Mouse (Mus musculus) mouse embryonic stem cell (cell line): ENCODE data around the gene Scfd2.

Experiments
- in situ Hi-C, 2 experiments: fragments of 300-500 bp; cut with MboI; formaldehyde crosslinking; loops; 1 replicate in 1 of 2; 3 replicates in 1 of 2; pipeline ENCODE4 v1.14.3; 2019 to 2020; ENCODE audit warnings: low sequenced_read_pairs in 2 of 2, low pct_unique_long_range_greater_than_20kb in 1 of 2, mixed read lengths in 1 of 2; ENCODE audit not compliant: unreplicated experiment in 1 of 2

The Scfd2 gene

DNA sequence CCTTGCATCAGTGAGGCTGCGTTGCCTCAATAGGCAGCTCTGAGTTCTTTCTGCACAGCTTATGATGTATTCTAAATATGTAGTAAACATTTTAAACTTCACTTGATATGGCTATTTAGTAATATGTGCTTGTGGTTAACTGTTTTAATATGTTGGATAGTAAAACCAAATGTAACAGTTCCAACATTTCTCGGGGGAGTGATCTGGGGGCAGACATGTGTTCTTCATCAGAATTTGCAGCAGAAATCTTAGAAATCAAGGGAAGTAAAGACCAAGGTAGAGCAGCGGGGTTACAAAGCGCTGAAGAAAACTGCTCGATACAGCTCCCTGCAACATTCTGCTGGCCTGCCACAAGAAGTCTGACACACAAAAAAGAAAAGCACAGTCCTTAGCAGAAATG, 140.2 kb downstream of the Scfd2 start:
- in situ Hi-C loops = no loop called here

DNA sequence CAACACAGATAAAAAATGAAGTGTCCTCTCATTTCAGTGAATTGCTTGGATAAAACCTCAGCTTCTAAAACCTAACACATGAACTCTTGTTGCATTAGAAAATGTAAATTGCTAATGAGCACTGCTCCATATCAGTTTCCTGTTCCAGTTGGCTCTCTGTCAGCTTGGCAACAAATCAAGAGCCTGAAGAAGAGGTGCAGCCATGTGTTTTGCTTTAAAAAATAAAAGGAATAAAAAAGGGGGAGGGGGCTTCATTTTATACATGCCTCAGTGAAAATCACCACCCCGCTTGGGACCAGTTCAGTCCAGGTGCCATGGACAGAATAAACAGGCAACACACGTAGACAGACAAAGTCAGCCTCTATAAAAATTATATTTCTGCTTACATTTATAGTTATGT, 142.7 kb downstream of the Scfd2 start:
- in situ Hi-C loops = no loop called here

DNA sequence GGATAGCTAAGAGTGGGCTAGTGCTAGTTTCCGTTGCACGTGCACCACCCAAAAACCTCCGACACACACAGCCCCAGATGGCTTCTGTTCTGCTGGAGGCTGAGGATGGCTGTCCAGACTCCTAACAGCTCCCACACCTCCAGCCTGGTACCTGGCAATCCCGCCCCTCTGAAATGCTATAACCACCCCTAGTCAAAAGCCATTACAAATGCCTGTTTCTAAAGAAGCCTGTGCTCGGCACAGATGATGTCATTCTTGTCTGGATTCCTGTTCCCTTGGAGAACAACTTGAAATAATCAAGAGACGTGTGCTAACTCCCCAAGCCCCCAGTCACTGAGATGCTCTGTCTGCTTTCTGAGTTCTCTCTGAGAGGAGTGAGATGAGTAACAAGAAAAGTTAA, 143.5 kb downstream of the Scfd2 start:
- in situ Hi-C loops = no loop called here

DNA sequence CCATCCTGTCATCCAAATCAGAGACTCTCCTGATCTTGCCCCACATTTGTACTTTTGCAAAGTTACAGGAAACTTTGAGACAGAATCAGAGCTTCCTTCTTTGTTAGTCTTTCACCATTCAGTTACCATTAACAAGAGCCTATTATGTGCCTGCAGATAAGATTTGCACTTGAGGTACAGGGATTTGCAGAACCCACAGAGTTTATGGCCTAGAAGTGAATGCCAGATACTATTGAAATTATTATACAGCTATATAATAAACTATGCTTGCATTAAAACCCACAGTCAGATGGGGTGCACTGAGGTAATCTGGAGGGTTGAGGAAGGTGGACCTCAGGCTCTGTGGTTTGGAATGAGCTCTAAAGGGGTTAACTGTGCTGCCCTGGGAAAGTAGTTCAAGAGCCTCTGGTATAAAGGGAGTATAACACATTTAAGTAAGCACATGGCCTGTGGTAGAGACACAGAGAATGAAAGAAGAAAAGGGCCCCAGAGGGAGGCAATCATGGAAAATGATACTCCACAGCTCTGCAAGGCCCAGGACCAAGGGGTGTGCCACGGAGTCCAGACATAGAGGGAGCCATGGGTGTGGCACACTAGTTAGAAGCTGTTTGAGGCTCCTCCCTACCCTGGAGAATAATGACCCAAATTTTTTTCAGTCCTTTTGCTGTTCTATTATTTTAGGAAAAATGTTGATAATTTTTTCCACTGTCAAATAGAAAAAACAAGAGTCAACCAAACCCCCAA, 144.2 kb downstream of the Scfd2 start:
- in situ Hi-C loops = no loop called here

DNA sequence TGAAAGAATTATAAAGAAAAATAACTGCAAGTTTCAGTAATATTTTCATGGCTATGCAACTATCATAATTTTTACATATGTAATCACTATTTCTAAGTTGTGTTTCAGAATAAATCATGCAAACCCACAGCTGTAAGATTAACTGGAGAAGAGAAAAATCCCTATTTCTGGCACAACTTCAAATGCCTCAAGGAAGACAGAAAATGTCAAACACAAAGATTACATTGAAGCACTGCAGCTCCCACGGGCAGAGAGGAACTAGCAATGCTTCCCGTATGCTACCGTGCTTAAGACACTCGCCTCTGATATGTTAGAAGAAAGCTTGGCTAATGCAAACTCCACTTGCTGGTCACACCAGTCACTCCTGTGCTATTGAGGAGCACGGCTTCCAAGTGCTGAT, 151.5 kb downstream of the Scfd2 start:
- in situ Hi-C loops = no loop called here

DNA sequence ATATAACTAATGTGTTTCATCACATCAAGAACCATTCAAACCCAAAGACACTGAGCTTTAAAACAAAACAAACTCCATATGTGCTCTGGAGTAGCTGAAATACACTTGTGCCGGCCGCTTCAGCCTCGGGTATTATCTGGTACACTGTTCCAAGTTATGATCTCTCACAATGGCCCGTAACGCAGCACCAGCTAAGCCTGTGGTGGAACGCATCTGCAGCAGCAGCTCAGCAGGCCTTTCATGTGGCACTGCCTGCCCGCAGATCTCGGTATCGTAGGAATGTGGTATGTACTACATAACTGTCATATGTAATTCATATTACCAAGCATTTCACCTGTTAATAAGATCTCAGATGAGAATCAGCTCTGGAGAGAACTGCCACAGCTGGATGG, 164.9 kb downstream of the Scfd2 start:
- in situ Hi-C loops = no loop called here

DNA sequence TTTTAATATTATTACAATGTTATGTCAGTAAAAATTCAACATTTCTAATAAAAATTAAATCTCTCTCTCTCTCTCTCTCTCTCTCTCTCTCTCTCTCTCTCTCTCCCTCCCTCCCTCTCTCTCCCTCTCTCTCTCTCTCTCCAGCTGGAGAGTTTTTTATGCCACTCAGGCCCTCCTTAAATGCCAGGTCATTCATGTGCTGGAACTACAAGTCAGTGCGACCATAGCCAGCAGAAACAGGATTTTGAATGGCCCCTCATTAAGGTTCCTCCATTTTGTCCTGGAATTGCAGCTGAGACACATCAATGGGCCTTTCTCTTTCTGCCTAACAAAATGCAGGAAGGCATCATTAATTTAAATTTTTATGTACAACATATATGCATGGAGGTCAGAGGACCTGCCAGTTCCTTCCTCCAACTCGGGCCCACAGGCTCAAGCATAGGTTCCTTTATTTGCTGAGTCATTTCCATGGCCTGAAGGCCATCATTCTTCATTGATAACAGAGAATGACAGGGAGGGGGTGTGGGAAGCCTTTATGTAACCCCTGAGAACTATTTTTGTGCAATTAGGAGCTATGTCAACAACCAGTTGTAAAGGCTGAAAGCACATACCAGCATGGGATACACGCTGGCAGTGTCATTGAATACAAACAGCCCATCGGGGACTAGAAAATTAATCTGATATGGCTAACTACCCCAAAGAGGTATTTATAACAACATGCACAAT, 165.4 kb downstream of the Scfd2 start:
- in situ Hi-C loops = no loop called here

DNA sequence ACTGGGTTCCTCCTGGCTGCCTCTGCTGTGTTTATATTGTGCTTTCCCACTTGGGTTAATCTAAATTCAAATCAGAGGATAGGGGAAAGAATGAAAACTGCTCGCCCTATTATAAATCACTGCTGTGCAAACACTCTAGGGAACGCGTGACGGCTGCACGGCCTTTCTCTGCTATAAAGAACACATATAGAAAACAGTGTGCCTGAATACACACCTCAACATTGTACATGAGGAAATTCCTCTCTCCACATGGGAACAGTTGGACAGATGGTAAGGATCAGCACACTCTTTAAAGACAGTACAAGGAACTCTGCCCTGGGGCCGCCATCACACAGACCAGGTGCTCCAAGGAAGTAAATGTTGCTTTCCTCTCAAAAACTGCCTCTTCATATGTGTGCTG, 166.2 kb downstream of the Scfd2 start:
- in situ Hi-C loops = no loop called here

DNA sequence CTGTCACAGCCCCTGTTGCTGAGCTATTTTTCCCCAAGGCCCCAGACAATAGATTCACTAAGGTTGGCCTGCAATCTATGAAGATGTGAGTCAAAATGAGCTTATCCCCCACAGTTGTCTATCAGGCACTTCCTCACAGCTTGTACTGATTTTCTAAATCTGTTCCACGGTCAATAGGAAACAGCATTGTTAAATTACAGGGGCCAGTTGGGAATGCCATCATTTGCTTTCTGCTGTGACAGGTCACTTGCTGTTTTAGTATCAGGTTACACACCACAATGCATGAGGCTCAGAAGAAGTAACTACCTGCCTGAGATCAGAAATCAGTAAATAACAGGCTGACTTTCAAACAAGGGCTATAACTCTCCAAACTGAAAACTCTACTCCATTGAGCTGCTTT, 168.3 kb downstream of the Scfd2 start:
- in situ Hi-C loops = no loop called here

DNA sequence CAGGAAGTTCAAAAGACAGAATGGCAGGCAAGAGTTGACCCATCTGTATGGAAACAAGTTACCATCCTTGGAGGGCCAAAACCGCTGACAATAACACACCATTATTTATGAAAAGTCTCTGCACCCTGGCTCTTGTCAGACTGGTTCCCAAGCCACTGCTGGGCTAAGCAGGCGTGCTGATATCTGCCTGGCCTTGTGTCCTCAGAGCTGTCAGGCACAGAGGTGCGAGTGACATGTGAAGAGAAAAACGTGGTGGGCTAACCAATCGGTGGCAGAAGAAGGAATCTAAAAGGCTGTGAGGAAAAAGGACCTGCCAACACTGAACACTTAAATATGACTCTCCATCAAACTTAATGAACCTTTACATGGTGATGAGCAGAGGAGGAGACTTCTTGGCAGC, 170.0 kb downstream of the Scfd2 start:
- in situ Hi-C loops = no loop called here

DNA sequence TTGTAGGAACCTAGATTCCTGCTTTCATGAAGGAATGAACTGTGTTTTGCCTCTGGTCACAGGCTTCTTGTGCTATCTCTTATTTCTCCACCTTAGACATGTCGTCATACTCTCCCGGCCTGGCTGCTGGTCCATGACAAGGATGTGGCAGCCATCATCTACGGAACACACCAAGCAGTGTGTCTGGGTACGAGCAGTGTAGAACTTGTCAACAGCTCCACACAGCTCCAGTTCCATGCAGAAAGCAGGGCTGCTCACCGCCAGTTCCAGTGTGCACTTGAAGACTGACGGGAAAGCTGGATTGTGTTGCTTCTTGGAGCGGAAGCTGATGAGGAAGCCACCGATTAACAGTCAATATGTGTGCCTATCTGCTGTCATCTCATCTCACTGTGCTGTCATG, 173.5 kb downstream of the Scfd2 start:
- in situ Hi-C loops = no loop called here

DNA sequence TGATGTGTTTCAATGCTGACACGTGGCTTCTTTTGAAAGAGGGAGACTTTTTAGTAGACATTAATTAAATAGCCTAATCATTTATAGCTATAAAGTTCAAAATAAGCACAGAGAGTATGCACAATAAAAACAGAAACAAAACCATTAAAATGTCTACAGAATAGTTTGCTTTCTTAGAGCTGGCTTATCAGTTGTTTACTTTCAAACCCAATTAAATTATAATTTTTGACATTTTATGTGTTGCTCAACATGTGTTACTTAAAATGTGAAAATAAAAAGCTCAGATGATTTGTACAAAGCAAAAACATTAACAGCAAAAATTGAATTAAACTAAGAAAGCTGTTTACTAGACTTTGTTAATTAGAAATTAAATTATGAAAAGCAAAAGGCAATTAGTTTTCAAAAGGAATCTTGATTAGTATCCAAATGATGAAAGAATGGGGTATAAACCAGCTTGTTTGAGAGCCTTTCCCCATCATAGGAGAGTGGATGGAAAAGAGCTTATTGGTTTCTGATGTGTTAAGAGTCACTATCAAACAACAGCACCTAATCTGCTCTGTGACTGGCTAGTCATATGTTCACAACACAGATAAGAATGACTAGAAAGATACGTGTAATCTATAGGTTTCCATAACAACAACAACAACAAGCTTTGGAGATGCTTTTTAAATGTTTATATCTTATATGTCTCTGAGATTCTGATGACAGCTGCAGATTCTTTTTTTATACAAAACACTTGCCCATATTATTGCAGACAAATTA, 176.0 kb downstream of the Scfd2 start:
- in situ Hi-C loops = no loop called here

DNA sequence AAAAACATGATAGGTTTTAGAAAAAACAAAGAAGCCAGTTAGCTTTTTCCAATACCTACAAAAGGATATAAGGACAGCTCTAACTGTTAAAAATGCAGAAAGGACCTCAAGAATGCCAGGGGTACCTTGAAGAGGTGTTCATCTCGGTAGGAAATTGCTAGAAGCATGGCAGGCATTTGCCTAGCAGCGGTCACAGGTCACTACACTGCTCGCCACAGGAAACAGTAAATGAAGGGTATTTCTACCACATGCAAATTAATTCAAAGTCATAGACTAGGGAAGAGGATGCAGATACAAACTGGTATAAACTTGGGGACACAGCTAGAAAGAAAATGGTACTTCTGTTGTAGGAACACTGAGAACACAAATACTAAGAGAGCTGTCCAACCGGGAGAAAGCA, 180.7 kb downstream of the Scfd2 start:
- in situ Hi-C loops = no loop called here

DNA sequence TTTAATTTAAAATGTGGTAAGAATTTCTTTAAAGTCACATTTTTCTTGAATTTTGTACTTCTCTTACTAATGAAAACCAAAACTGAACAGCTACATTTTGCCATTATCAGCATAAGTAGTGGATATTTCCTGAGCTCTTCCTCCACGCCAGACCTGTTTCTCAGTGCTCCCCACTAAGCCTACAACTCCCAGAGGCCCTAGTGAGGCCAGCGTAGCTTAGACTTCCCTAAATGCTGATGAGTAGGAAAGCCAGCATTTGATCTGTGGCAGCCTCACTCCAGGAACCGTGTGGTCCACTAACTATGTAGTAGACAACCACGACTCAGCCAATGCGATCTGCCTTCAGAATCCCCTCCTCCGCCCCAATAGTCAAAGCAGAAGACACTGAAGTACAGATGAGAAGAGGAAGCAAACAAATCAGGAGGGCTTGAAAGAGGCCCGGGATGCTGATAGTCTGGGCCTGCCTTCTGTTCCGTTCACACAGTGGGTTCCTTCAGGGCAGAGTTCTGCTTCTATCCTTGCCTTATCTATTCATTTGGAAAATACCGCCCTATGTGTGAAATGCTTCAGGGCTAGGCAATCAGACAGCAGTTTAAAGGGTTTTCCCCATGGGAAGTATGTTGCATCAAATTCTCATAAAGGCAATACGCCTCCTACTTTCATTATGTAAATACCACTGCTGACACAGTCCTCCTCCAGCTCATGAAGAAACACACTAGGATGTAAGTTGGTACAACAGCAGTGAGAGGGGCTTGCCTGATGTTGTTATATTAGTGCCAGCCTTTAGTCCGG, 183.3 kb downstream of the Scfd2 start:
- in situ Hi-C loops = no loop called here

DNA sequence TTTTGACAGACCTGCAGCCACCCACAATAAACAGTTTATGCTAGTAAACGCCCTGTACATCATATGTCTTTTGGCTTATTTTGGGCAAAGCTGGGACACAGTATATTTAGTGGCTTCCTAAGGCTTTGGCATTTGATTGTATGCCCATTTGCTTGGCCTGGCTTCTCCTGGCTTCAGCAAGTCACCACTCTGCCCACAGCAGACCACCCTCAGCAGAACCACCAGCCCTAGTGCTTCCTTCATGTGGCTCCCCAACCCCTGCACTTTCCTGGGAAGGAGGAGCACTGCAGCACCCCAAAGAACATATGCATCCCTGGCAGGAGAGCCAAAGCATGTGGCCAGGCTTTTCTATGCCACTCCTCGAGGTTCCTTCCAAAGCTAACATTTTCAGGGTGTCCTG, 188.5 kb downstream of the Scfd2 start:
- in situ Hi-C loops = no loop called here

DNA sequence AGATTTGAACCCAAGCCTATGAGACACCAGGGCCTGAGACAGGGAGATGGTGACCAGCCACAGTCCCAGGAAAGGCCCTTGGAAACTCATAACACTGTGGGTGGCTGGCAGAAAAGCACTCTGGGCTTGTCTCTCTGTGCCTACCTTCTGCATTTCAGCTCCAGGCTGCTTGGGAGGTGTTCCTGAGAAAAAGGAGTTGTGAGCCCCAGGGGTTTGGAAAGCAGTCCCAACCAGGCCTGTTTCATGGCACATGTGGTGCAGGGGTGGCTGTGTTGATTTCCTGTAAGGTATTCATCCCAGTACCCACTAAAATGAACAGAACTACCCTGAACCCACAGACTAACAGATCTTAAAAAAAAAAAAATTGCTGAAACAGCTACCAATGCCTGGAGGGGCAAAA, 189.0 kb downstream of the Scfd2 start:
- in situ Hi-C loops = no loop called here

DNA sequence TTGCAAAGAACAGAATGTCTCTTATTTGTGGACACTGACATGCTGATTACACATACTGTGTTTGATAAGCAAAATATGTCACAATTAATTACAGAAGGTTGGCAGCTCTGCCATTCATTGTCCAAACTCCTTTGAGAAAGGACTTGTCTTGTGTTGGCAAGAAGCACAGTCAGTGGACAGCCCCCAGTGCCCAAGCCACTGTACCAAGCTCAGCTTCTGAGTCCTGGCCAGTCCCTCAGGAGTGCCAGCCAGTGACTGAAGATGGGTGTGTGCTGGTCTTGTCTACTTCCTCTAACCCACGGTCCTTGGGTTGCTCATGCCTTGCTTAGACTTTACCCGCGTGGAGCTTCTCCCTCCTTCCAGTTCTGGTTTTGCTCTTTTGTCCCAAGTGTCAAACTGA, 194.1 kb downstream of the Scfd2 start:
- in situ Hi-C loops = no loop called here

DNA sequence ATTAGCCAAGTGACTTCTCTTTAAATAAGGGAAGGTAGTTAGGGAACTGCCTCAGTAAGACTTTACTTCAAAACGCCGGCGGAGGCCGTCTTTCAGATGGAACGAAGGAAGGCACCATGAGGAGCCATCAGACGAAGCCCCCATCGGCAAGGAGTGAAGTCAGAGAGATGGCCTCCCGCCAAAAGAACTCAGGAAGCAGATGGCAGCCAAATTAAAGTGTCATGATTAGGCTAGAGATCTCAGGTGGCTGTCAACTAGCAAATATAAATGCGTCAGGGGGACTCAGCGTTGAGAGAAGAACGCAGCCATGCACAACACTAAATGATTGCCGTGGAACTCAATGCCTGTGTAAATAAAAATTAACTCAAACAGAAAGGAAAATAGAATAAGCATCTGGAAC, 194.8 kb downstream of the Scfd2 start:
- in situ Hi-C loops = no loop called here

DNA sequence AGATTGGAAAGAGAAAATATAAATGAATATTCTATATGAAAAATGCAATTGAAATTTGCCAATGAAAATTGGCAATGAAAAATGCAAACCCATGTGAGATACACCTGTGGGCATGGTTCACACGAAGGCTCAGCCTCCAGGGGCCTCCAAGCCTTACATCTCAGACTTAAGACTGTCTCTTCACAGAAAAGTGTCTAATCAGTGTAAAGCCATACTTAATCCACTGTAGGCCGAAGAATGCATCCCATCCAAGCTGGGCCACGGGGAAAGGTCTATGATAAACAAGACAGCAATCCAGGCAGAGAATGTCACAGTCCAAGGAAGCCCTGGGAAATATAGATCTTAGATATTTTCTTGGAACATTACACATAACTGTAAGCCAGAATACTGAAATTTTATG, 198.3 kb downstream of the Scfd2 start:
- in situ Hi-C loops = no loop called here
